Mouse (Mus musculus) layer of hippocampus, adult 2 months (tissue): Measurements from ENCODE around the gene Crb1. TPM values are rescaled to one million over a fixed set of nuclear protein-coding genes. Genes with fewer than 3 reads are reported as not detected.
A peak's percentile ranks its signal among the peaks of the same experiment; 100 is the strongest.
"Not testable (repeated sequence)": the region's sequence is repeated elsewhere in the genome, so short reads cannot be mapped to it uniquely, and the experiment has no call there.

ENCODE experiments used
- DNase-seq, 2 experiments: peaks; one replicate each; pipeline ENCODE4 v3.0.0; 2022; ENCODE audit warnings: low spot score in 2 of 2
- H3K27ac ChIP-seq: fragments of 200-600 bp; 2 replicates; pipeline ENCODE4 v1.8.1; 2022
- H3K4me3 ChIP-seq: fragments of 200-600 bp; 2 replicates; pipeline ENCODE4 v1.8.1; 2022; ENCODE audit warnings: mild to moderate bottlenecking
- CTCF ChIP-seq: fragments of 200-600 bp; conservative IDR thresholded peaks from 2 replicates; pipeline ENCODE4 v1.8.1; 2022; ENCODE audit warnings: antibody characterized with exemption, mild to moderate bottlenecking, moderate library complexity
- long read RNA-seq, 2 experiments: library from polyadenylated mRNA; stranded (forward); transcript quantifications; one replicate each; pipeline ENCODE4 v2.0.0; 2021; ENCODE audit warnings: borderline mapping rate in 2 of 2
- total RNA-seq, 2 experiments: library from RNA; stranded (reverse); gene quantifications; 2 replicates each; pipeline ENCODE4 v1.2.3; 2021

The Crb1 gene
- total RNA-seq = under 1 TPM; 0.32 to 0.82 TPM
- long read RNA-seq, experiment 1 = 0 reads
- long read RNA-seq, experiment 2, partial matches to known transcripts = 0 of 1 reads
- long read RNA-seq, experiment 2, other reads (novel, unspliced or antisense) = 1 of 1 reads

DNA sequence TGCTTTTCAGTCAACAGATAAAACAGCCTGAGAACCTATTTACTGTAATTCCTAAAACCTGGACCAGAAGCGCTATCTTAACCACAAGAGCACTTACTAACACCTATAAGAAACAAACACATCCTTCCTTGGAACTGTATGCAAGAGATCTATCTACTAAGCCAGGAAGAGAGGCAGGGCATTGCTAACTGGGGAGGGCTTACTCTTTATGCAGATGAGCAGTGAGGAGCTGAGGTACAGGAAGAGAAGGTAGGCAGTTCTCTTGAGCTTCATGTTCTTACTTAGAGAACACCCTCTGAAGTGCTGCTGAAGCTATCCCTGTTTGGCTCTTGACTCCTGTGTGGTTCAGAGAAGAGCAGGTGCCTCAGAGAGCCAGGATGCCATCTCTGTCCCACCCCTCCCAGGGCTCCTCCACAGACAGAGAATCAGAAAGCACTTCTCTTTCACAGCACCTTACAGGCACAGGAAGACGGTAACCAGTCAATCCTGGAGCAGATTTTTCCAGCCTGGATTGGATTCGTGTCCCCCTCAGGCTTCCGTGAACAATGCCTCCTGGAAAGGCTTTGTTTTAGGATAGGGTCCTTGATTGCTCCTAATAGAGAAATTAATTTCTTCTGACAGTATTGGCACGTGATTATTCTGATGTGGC lies at the start of gene Crb1:
Gene Crb1 (minus strand): TSS at position 463 of the 649 bp plus-strand sequence.
- DNase-seq = no peak
- no peak within 1 kb of the TSS for H3K27ac ChIP-seq
- H3K4me3 ChIP-seq = no peak within 1 kb of the TSS
- TF ChIP-seq CTCF = no peak

DNA sequence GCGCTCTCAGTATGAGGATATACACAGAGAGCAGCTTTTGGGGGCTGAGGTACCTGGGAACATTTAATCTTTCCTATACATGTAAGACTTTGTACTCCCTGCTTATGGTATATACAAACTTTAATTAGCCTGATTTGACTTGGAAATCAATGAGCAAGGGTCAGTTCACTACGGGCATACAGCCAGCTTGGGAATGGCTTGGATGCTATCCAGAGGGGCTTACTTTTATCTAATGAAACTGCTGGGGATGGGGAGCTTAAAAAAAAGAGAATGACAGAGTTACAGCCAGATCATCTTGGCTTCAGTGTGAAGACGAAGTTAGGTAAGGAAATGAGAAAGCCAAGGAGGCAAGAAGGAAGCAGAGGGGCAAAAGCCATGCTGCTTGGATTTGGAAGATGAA lies 48.1 kb upstream of the Crb1 start:
- DNase-seq = no peak
- TF ChIP-seq CTCF = no peak
- Histone ChIP-seq H3K4me3 (peak overlapping the region; percentile 91), H3K27ac (no peak overlapping the region)

DNA sequence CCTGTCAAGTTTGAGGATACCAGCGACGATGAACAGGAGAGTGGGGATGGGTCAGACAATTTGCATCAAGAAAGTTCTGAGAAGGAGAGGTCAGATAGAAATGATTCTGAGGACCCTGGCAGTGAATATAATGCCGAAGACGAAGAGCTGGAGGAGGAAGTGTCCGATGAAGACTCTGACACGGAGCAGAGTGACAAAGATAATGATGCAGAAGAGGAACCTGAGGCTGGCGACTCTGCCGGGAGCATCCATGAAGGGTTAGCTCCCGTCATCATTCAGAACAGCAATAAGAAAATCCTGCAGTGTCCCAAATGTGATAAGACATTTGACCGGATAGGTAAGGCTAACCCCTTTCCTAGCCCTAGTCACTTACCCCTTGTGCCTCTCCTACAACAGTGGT lies 47.0 kb upstream of the Crb1 start:
- Histone ChIP-seq H3K27ac (0 out of 2 replicates have a peak overlapping the region, but pooled peaks have one; percentile 95), H3K4me3 (peak overlapping the region; percentile 91)
- DNase-seq = no peak
- TF ChIP-seq CTCF = no peak

DNA sequence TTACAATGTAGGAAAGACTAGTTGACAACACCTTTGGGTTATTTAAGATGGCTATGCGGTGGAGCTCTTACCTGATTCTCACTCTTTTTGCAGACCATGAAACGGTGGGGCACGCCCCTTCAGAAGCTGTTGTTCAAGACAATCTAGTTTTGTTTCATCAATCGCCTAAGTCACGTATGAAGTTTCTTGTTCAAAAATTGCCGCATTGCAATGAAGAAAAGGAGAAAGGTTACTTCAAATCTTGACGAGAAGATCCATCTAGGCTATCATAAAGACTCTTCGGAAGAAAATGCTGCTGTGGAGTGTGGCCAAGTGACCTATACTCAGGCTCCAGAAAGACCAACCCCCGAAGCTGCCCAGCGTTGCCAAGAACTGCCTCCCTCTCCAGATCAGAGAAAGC lies 46.0 kb upstream of the Crb1 start:
- no peak for TF ChIP-seq CTCF
- no peak for DNase-seq
- H3K27ac ChIP-seq = peak overlapping the region; percentile 95

DNA sequence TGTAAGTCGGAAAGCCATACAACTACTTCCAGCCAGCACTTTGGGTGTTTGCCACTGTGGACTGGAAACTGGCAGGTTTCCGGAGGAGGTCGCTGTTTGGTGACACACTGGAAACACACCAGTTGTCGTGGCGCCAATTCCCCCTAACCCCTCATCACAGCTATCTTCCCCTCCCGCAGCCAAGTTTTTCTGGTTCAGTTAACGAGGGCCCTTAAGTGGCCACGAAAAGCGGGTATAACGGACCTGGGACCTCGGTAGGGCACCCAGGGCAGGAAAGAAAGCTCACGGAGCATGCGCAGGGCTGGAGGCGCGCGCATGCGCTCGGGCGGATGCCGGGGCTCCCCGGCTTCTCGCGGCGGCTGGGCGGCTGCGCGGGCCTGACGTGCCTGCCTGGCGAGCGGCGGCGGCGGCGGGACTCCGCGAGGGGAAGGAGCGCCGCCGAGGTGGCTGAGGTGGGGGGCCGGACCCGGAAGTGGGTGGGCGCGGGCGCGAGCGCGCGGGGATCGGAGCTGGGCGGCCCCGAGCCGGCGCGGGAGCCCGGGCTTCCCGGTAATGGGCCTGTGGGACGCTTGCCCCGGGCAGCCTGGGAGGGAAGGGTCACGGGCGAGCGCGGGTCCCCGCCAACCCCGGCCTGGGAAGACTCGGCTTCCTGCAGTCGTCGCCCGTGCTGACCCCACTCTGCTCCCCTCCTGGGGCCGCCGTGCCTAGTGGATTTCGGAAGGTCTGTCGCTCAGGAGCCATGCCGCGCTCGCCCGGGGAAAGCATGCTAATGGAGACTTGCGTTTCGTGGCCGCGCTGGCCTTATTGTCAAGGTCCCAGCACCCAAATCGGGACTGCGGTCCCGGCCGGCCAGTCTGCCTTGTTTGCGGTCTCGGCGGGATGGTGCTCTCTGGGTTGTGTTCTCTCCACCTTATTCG lies 45.2 kb upstream of the Crb1 start, which contains the start of gene Zbtb41:
Gene Zbtb41 (plus strand): TSS at position 414 of the 917 bp plus-strand sequence.
- peak; percentile 75 for TF ChIP-seq CTCF
- Histone ChIP-seq H3K27ac (peak within 1 kb of the TSS; percentile 95), H3K4me3 (peak within 1 kb of the TSS; percentile 91)
- peak; percentile 84 to 86 for DNase-seq

More for the DNA sequence above, 46.0 kb upstream of the Crb1 start:
- peak overlapping the region; percentile 91 for H3K4me3 ChIP-seq

DNA sequence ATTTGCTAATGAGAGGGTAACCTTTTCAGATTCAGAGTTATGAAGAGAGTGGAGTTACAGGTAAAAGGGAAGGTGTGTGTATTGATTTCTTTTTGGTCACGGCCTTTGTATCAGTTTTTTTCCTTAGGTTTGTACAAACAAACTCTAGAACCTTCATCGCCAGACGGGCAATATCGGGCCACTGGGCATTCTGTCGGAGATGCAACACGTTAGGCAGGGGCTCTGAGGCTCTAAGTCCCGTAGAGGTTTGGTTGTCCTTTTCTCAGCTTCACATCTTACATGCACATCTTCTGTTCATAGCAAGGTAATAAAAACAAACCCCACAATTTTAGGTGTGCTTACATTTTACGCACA lies 44.6 kb upstream of the Crb1 start:
- DNase-seq = no peak
- no peak for TF ChIP-seq CTCF
- Histone ChIP-seq H3K27ac (peak overlapping the region; percentile 95), H3K4me3 (peak overlapping the region; percentile 91)

DNA sequence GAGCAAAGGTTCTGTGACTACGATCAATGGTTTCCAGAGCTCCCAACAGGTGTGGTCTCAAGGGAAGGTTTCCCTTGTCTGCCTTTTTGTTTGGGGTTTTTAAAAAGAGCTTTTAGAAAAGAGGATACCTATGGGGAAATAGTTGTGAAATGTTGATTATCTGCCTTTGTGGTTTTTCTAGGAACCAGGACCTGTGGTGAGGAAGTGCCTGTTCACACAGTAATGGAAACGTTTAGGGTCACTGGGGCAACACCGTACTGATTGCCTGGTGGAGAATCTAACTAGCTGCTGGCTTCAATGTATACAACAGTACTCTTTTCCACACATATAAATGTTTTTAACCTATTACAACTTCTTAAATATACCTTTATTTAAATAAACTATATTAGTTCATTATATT lies 36.6 kb upstream of the Crb1 start:
- DNase-seq = no peak
- Histone ChIP-seq H3K4me3 (no peak overlapping the region), H3K27ac (no peak overlapping the region)
- TF ChIP-seq CTCF = no peak

DNA sequence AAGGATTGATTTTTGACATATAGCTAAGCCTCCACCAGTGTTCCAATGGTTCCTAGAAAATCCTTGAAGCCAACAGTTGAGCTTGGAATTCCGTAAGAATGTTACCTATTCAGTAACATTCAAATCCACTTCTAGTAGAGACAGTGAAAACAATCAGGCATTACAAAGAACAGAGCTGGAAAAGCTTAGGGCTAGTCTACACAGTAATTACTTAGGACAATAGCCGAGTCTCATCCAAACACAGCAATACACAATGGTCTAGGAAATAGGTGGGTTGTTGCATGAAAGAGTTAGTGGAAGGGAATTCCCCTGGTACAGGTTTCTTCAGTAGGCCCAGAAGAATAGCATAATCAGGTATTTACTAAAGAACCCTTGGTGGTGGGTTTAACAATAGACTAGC lies 35.5 kb upstream of the Crb1 start:
- H3K4me3 ChIP-seq, DNase-seq, H3K27ac ChIP-seq: not testable (repeated sequence)

DNA sequence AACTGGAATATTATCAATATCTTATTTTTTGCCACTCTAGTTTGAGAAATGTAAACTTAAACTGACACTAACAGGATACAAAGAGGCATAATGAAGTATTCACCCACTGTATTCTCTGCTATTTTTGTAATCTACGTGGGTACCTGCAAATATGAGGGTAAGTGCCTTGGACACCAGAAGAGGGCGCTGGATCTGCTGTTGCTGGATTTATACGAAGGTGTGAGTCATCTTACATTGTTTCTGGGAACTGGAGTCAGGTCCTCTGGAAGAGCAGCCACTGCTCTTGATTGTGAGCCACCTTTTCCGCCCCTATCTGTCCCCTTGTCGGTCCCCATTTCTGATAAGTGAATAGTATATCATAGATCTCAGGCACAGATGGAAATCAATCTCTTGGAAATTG lies 30.8 kb upstream of the Crb1 start:
- no peak for DNase-seq
- Histone ChIP-seq H3K4me3 (no peak overlapping the region), H3K27ac (no peak overlapping the region)
- TF ChIP-seq CTCF = peak; percentile 31

DNA sequence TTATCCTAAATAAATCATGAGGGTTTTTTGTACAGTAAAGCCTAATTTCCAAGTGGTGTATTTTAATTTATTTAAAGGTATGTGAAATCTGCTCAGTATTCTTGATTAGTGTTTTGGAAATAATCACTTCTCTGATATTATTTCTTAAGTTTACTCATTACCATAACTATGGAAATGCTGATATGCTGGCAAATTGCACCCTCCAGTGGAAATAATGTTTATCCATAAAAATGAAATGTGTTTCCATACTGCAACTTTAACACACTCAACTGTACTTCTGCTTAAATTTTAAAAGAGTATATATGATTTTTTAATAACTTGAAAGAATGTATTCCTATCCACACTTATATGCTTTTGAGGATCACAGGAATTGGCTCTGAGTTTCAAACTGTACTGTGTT lies 28.9 kb upstream of the Crb1 start:
- H3K27ac ChIP-seq = no peak overlapping the region
- peak; percentile 61 for TF ChIP-seq CTCF
- no peak for DNase-seq
- H3K4me3 ChIP-seq = no peak overlapping the region

DNA sequence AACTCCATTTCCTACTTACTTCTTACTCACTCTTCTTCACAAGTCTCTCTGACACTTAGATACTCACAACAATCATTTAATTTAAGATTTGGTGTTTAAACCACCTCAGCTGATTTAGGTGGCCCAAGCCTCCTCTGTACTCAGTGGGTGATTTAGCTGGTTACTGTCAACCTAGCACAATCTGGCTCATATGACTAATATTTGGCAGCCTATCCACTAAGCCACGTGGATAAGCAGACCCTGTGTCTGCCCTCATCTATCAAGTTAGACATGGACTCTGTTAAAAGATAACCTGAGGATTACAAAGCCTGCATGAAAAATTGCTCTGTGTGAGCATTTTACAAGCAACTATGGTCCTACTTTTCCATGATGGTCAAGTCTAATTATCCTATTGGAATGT lies 19.7 kb upstream of the Crb1 start:
- TF ChIP-seq CTCF = no peak
- H3K4me3 ChIP-seq = no peak overlapping the region
- DNase-seq = no peak
- H3K27ac ChIP-seq = no peak overlapping the region

DNA sequence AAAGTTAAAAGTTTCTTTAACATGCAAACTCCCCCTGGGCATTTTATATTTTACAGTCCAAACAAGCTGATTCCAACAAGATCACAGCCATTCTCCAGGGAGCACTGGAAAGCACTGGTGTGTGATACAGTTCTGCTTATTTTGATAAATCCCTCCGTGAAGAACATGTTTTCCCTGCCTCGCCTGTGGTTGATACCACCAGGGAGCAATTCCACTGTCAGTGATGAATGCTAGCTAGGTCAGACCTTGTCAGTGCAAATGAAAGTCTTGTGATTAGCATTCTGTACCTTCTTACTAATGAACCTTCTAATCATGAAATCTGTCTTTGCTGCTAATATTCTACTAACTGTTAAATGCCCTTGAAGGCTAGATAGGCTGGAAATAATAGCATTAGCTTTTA lies 14.8 kb upstream of the Crb1 start:
- Histone ChIP-seq H3K27ac (no peak overlapping the region), H3K4me3 (no peak overlapping the region)
- no peak for DNase-seq
- TF ChIP-seq CTCF = no peak

DNA sequence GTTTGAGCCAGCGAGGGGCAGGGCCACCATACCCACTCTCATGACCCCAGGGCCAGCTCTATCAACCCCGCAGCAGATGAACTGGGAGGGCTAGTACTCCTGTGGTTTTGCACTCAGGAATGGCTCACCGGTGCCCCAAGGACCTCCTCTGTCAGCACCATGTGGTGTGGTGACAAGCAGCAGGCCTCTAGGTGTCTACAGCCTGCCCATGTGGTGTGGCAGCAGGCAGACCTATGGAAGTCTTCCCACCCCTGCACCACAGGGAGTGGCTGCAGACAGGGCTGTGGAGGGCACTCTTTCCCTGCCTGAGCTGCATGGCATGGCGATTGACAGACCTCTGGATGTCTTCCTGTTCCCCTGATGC lies 2.7 kb upstream of the Crb1 start:
- H3K4me3 ChIP-seq = no peak overlapping the region
- TF ChIP-seq CTCF = no peak
- no peak for DNase-seq
- H3K27ac ChIP-seq = no peak overlapping the region
